Mouse (Mus musculus) forebrain, postnatal 0 days (tissue): Measurements from ENCODE around the gene Catsperg1. TPM values are rescaled to one million over a fixed set of nuclear protein-coding genes. Genes with fewer than 3 reads are reported as not detected.
"Not testable (repeated sequence)": the region's sequence is repeated elsewhere in the genome, so short reads cannot be mapped to it uniquely, and the experiment has no call there.

Source experiments
- ATAC-seq: fragments of 200-750 bp; cut with Nextera tagmentation; 2 replicates; pipeline ENCODE4 v1.8.0; 2017; ENCODE audit warnings: mild to moderate bottlenecking, moderate library complexity
- DNase-seq: peaks from one replicate; pipeline ENCODE4 v3.0.0-alpha.2; 2015
- H3K27ac ChIP-seq: fragments of 300-500 bp; sonication (generic); 2 replicates; pipeline ENCODE4 v1.5.1; 2014; ENCODE audit warnings: low read depth, mild to moderate bottlenecking, antibody characterized with exemption, low read length, moderate library complexity, mixed read lengths
- H3K27me3 ChIP-seq: fragments of 300-500 bp; sonication (generic); 2 replicates; pipeline ENCODE4 v1.6.1; 2014; ENCODE audit warnings: mild to moderate bottlenecking, low read length, mixed read lengths; ENCODE audit not compliant: insufficient read depth
- H3K36me3 ChIP-seq: fragments of 300-500 bp; sonication (generic); 2 replicates; pipeline ENCODE4 v1.6.1; 2014; ENCODE audit warnings: mild to moderate bottlenecking, moderate library complexity; ENCODE audit not compliant: insufficient read depth
- H3K4me1 ChIP-seq: fragments of 300-500 bp; sonication (generic); 2 replicates; pipeline ENCODE4 v1.6.1; 2014; ENCODE audit warnings: antibody characterized with exemption; ENCODE audit not compliant: insufficient read depth
- H3K4me2 ChIP-seq: fragments of 300-500 bp; sonication (generic); 2 replicates; pipeline ENCODE4 v1.6.1; 2014; ENCODE audit warnings: low read depth, mild to moderate bottlenecking, moderate library complexity
- H3K4me3 ChIP-seq: fragments of 300-500 bp; sonication (generic); 2 replicates; pipeline ENCODE4 v1.5.1; 2014; ENCODE audit warnings: low read depth, low read length, mixed read lengths
- H3K9ac ChIP-seq: fragments of 300-500 bp; sonication (generic); 2 replicates; pipeline ENCODE4 v1.6.1; 2014; ENCODE audit warnings: mild to moderate bottlenecking
- H3K9me3 ChIP-seq: fragments of 300-500 bp; sonication (generic); 2 replicates; pipeline ENCODE4 v1.6.1; 2016; ENCODE audit warnings: low read length
- CTCF ChIP-seq: sonication (generic); IDR thresholded peaks from 2 replicates; pipeline ENCODE4 v1.5.1; 2016; ENCODE audit warnings: antibody characterized with exemption, control low read depth, low read depth
- WGBS: fragments of 180-500 bp; shearing (Covaris S2); extraction: QIAGEN DNeasy Blood & Tissue Kit; methylation state at CpG from one replicate; pipeline ENCODE4 v1.1.7; 2014; 5-methylcytosine and 5-hydroxymethylcytosine counted together
- polyA plus RNA-seq: library from polyadenylated mRNA; unstranded; fragments of >200 nt; fragmentation: Nextera tagmentation; extraction: Ambion mirVana; gene quantifications from 2 replicates; pipeline ENCODE4 v1.2.1, GENCODE M21; 2015
- total RNA-seq: library from RNA; depleted of rRNA; stranded (reverse); fragments of >200 nt; gene quantifications from 2 replicates; pipeline ENCODE4 v1.2.3, GENCODE M21; 2014

Catsperg1 gene
- total and polyA plus RNA-seq, 2 experiments from 2014 or later: 2.3 to 3.5 TPM

- no peak for TF ChIP-seq CTCF
- no peak overlapping the region for H3K27ac ChIP-seq
- no peaks in the 10 kb centered on the region for H3K27me3 ChIP-seq
- ATAC-seq: no peak
- H3K9me3 ChIP-seq: no peaks in the 10 kb centered on the region
- H3K36me3 ChIP-seq: no peaks in the 10 kb centered on the region
- peaks cover 15% of the 10 kb centered on the region for H3K4me1 ChIP-seq
- DNase-seq: no peak
- H3K4me3 ChIP-seq: peak overlapping the region; percentile 27; the same call in 1 of the 2 replicates
- WGBS: 15% methylated on average over 26 of the region's 26 CpGs
- peak overlapping the region; percentile 50 for H3K4me2 ChIP-seq
- H3K9ac ChIP-seq: no peak overlapping the region
These were observed 1.6 kb downstream of the Catsperg1 start for GRCm38 (mm10) chr7:29212199-29212765.

GRCm38 (mm10) chr7:29211415-29212198 is 2.2 kb downstream of the Catsperg1 start:
- H3K9ac ChIP-seq: no peak overlapping the region
- DNase-seq: peak; percentile 55
- H3K4me1 ChIP-seq: peaks cover 15% of the 10 kb centered on the region
- ATAC-seq: peak; percentile 36; the same call in 1 of the 2 replicates
- peak overlapping the region; percentile 50 for H3K4me2 ChIP-seq
- no peak for TF ChIP-seq CTCF
- 7% methylated on average over 34 of the region's 34 CpGs for WGBS
- H3K27me3 ChIP-seq: no peaks in the 10 kb centered on the region
- no peak overlapping the region for H3K27ac ChIP-seq
- H3K4me3 ChIP-seq: peak overlapping the region; percentile 27
- H3K36me3 ChIP-seq: no peaks in the 10 kb centered on the region
- no peaks in the 10 kb centered on the region for H3K9me3 ChIP-seq

GRCm38 (mm10) chr7:29211013-29211412 is 2.8 kb downstream of the Catsperg1 start:
- not testable (repeated sequence) for H3K9ac ChIP-seq, H3K36me3 ChIP-seq, H3K27me3 ChIP-seq, H3K27ac ChIP-seq, H3K9me3 ChIP-seq, DNase-seq
- Histone ChIP-seq H3K4me3 (peak overlapping the region; percentile 27), H3K4me1 (peaks cover 15% of the 10 kb centered on the region), H3K4me2 (peak overlapping the region; percentile 50)
- 0 out of 2 replicates have a peak, but pooled peaks have one; percentile 7 for ATAC-seq
- WGBS: 28% methylated on average over 15 of the region's 15 CpGs

GRCm38 (mm10) chr7:29202577-29202976 is 11.3 kb downstream of the Catsperg1 start:
- WGBS: 84% methylated on average over 6 of the region's 6 CpGs
- no peak overlapping the region for H3K27ac ChIP-seq
- no peak overlapping the region for H3K9ac ChIP-seq
- H3K4me1 ChIP-seq: no peaks in the 10 kb centered on the region
- no peaks in the 10 kb centered on the region for H3K27me3 ChIP-seq
- H3K4me3 ChIP-seq: no peak overlapping the region
- DNase-seq: no peak
- no peaks in the 10 kb centered on the region for H3K9me3 ChIP-seq
- H3K4me2 ChIP-seq: no peak overlapping the region
- TF ChIP-seq CTCF: no peak
- H3K36me3 ChIP-seq: no peaks in the 10 kb centered on the region
- ATAC-seq: no peak

- not testable (repeated sequence) for H3K9me3 ChIP-seq, H3K4me2 ChIP-seq, DNase-seq, H3K27ac ChIP-seq, H3K4me3 ChIP-seq, H3K9ac ChIP-seq, H3K4me1 ChIP-seq, H3K36me3 ChIP-seq, H3K27me3 ChIP-seq, ATAC-seq
- WGBS: 88% methylated on average over 1 of the region's 1 CpGs
These were observed 19.6 kb downstream of the Catsperg1 start for GRCm38 (mm10) chr7:29194230-29194629.

- H3K36me3 ChIP-seq, H3K4me3 ChIP-seq, H3K27me3 ChIP-seq, ATAC-seq, H3K9me3 ChIP-seq, H3K4me2 ChIP-seq, H3K27ac ChIP-seq, DNase-seq, H3K9ac ChIP-seq: not testable (repeated sequence)
- WGBS: 73% methylated on average over 4 of the region's 4 CpGs
- peaks cover 10% of the 10 kb centered on the region for H3K4me1 ChIP-seq
These were observed 32.5 kb downstream of the Catsperg1 start for GRCm38 (mm10) chr7:29181323-29181722.

- Histone ChIP-seq H3K4me2 (peak overlapping the region; percentile 36), H3K9ac (peak overlapping the region; percentile 72; the same call in 1 of the 2 replicates), H3K36me3 (peaks cover 9% of the 10 kb centered on the region), H3K9me3 (no peaks in the 10 kb centered on the region), H3K27ac (peak overlapping the region; percentile 36), H3K27me3 (no peaks in the 10 kb centered on the region), H3K4me1 (peaks cover 10% of the 10 kb centered on the region), H3K4me3 (peak overlapping the region; percentile 80)
- ATAC-seq (peak; percentile 49), DNase-seq (no peak)
- 38% methylated on average over 5 of the region's 5 CpGs for WGBS
- TF ChIP-seq CTCF: no peak
These were observed 33.0 kb downstream of the Catsperg1 start for GRCm38 (mm10) chr7:29180854-29181236.
